Mouse (Mus musculus) urinary bladder, postnatal 10 days (tissue): Measurements from ENCODE around the gene Ahcyl2.

Experiments used
- DNase-seq: peaks from one replicate; pipeline ENCODE4 v3.0.0; 2022; ENCODE audit warnings: low spot score

Gene Ahcyl2

GRCm38 (mm10) chr6:29853213-29853899 lies 85.5 kb downstream of the Ahcyl2 start:
- peak; percentile 52 for DNase-seq

- no peak for DNase-seq
Measured at GRCm38 (mm10) chr6:29853900-29854390, 86.1 kb downstream of the Ahcyl2 start.

GRCm38 (mm10) chr6:29858619-29859018 lies 90.8 kb downstream of the Ahcyl2 start:
- DNase-seq, result no peak

GRCm38 (mm10) chr6:29859344-29859743 lies 91.5 kb downstream of the Ahcyl2 start:
- DNase-seq, result no peak

- DNase-seq, result no peak
Measured at GRCm38 (mm10) chr6:29860238-29860637, 92.4 kb downstream of the Ahcyl2 start.

GRCm38 (mm10) chr6:29864926-29865325 lies 97.1 kb downstream of the Ahcyl2 start:
- DNase-seq, result no peak

- DNase-seq, result no peak
Measured at GRCm38 (mm10) chr6:29866935-29867724, 99.3 kb downstream of the Ahcyl2 start.

GRCm38 (mm10) chr6:29868341-29868895 lies 100.6 kb downstream of the Ahcyl2 start:
- no peak for DNase-seq

GRCm38 (mm10) chr6:29873654-29874053 lies 105.8 kb downstream of the Ahcyl2 start:
- DNase-seq, result no peak

GRCm38 (mm10) chr6:29875576-29875975 lies 107.8 kb downstream of the Ahcyl2 start:
- DNase-seq, result no peak

GRCm38 (mm10) chr6:29876782-29877181 lies 109.0 kb downstream of the Ahcyl2 start:
- no peak for DNase-seq

- DNase-seq, result no peak
Measured at GRCm38 (mm10) chr6:29879579-29879978, 111.8 kb downstream of the Ahcyl2 start.

- DNase-seq, result no peak
Measured at GRCm38 (mm10) chr6:29880796-29881195, 113.0 kb downstream of the Ahcyl2 start.

GRCm38 (mm10) chr6:29881936-29882335 lies 114.1 kb downstream of the Ahcyl2 start:
- no peak for DNase-seq

GRCm38 (mm10) chr6:29882870-29883269 lies 115.1 kb downstream of the Ahcyl2 start:
- no peak for DNase-seq

- DNase-seq, result no peak
Measured at GRCm38 (mm10) chr6:29891151-29891550, 123.3 kb downstream of the Ahcyl2 start.

- DNase-seq, result no peak
Measured at GRCm38 (mm10) chr6:29896976-29897375, 129.2 kb downstream of the Ahcyl2 start.

GRCm38 (mm10) chr6:29901450-29901849 lies 133.6 kb downstream of the Ahcyl2 start:
- DNase-seq, result no peak

GRCm38 (mm10) chr6:29902256-29902655 lies 134.4 kb downstream of the Ahcyl2 start:
- no peak for DNase-seq

- no peak for DNase-seq
Measured at GRCm38 (mm10) chr6:29903343-29903914, 135.6 kb downstream of the Ahcyl2 start.

- DNase-seq, result no peak
Measured at GRCm38 (mm10) chr6:29904281-29904680, 136.5 kb downstream of the Ahcyl2 start.

- DNase-seq, result no peak
Measured at GRCm38 (mm10) chr6:29910631-29911030, 142.8 kb downstream of the Ahcyl2 start.

GRCm38 (mm10) chr6:29913673-29914072 lies 145.9 kb downstream of the Ahcyl2 start:
- no peak for DNase-seq
